Mouse (Mus musculus) brain, embryonic 14.5 days (tissue): Measurements from ENCODE around the gene Tmem82.

Experiments used
- CTCF ChIP-seq: fragments of 200-500 bp; IDR thresholded peaks from 2 replicates; pipeline ENCODE4 v1.5.1; 2012; ENCODE audit warnings: inconsistent platforms, mild to moderate bottlenecking, moderate library complexity, borderline replicate concordance; ENCODE audit not compliant: insufficient read depth, insufficient read length; ENCODE audit errors: extremely low read depth
- POLR2A ChIP-seq: fragments of 200-500 bp; IDR thresholded peaks from 2 replicates; pipeline ENCODE4 v1.6.1; 2012; ENCODE audit warnings: mild to moderate bottlenecking, inconsistent platforms, borderline replicate concordance; ENCODE audit not compliant: poor library complexity, insufficient read depth, insufficient read length, severe bottlenecking; ENCODE audit errors: extremely low read depth

DNA sequence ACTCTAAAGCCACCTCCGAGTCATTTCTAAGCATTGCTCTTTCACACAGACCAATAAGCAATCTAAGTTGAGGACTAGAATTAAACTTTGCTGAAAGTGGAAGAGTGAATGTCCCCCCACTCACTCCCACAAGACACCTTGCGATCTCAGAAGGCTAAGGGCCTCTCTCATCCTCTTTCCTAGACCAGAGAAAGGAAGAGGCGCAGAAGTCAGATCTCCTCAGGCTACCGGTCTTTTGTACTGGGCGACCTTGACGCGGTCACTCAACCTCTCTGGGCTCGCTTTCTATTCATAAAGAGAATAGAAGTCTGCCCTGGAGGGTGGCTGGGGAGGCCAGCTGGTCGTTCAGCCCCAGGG, 19.6 kb downstream of the Tmem82 start:
- TF ChIP-seq CTCF (no peak), POLR2A (no peak)
